Mouse (Mus musculus) intestine, postnatal 0 days (tissue): ENCODE data around the gene Mrgpre. TPM values are rescaled to one million over a fixed set of nuclear protein-coding genes. Genes with fewer than 3 reads are reported as not detected.

Experiments used
- ATAC-seq: fragments of 200-750 bp; cut with Nextera tagmentation; 2 replicates; pipeline ENCODE4 v1.8.0; 2017; ENCODE audit warnings: mild to moderate bottlenecking, moderate TSS enrichment, moderate library complexity
- H3K27ac ChIP-seq: fragments of 300-500 bp; sonication (generic); 2 replicates; pipeline ENCODE4 v1.5.1; 2014; ENCODE audit warnings: mild to moderate bottlenecking, low read depth, low read length, moderate library complexity
- H3K27me3 ChIP-seq: fragments of 300-500 bp; sonication (generic); replicated peaks from 2 replicates; pipeline ENCODE4 v1.6.1; 2014; ENCODE audit warnings: low read length, mixed read lengths; ENCODE audit not compliant: control insufficient read depth, insufficient read depth
- H3K36me3 ChIP-seq: fragments of 300-500 bp; sonication (generic); 2 replicates; pipeline ENCODE4 v1.6.1; 2014; ENCODE audit warnings: mild to moderate bottlenecking, moderate library complexity; ENCODE audit not compliant: control insufficient read depth, insufficient read depth
- H3K4me1 ChIP-seq: fragments of 300-500 bp; sonication (generic); replicated peaks from 2 replicates; pipeline ENCODE4 v1.6.1; 2014; ENCODE audit warnings: antibody characterized with exemption, low read length, mixed read lengths; ENCODE audit not compliant: control insufficient read depth, insufficient read depth
- H3K4me2 ChIP-seq: fragments of 300-500 bp; sonication (generic); replicated peaks from 2 replicates; pipeline ENCODE4 v1.6.1; 2014; ENCODE audit warnings: low read depth, mild to moderate bottlenecking, moderate library complexity
- H3K4me3 ChIP-seq: fragments of 300-500 bp; sonication (generic); 2 replicates; pipeline ENCODE4 v1.5.1; 2014; ENCODE audit warnings: low read depth, low read length
- H3K9ac ChIP-seq: fragments of 300-500 bp; sonication (generic); 2 replicates; pipeline ENCODE4 v1.6.1; 2014; ENCODE audit warnings: mild to moderate bottlenecking, low read depth, low read length
- H3K9me3 ChIP-seq: fragments of 300-500 bp; sonication (generic); 2 replicates; pipeline ENCODE4 v1.6.1; 2016; ENCODE audit warnings: mixed run types; ENCODE audit not compliant: control insufficient read depth
- CTCF ChIP-seq: sonication (generic); IDR thresholded peaks from 2 replicates; pipeline ENCODE4 v1.5.1; 2016; ENCODE audit warnings: low read depth, mild to moderate bottlenecking, control low read depth, antibody characterized with exemption, moderate library complexity
- WGBS: fragments of 180-500 bp; shearing (Covaris S2); extraction: QIAGEN DNeasy Blood & Tissue Kit; methylation state at CpG from one replicate; pipeline ENCODE4 v1.1.7; 2014; 5-methylcytosine and 5-hydroxymethylcytosine counted together
- polyA plus RNA-seq: library from polyadenylated mRNA; unstranded; fragments of >200 nt; fragmentation: Nextera tagmentation; extraction: Ambion mirVana; gene quantifications from 2 replicates; pipeline ENCODE4 v1.2.1, GENCODE M21; 2015

Gene Mrgpre
- polyA plus RNA-seq, 1 experiment from 2014 or later = 1.5 TPM

DNA sequence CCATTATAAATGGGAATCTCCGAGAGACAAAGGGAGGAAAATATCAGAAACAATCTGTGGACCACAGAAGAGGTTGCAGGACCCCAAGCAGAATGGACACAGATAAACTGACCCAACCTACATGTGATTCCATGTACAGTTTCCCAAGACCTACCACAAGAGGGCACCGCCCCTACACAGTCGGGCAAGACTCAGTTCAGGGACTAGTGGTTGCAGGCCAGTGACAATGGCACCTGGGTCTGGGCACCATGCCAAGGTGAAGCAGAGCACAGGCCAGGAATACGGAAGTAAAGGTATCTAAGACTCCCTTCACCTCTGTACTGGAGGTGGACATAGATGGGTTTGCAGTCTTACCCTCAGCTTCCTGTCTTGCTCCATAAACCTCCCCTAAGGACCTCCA, 8.8 kb upstream of the Mrgpre start:
- peak; percentile 87 for ATAC-seq
- 51% methylated on average over 4 of the region's 4 CpGs for WGBS
- no peak overlapping the region for H3K4me2 ChIP-seq
- peak; percentile 90 for TF ChIP-seq CTCF
- H3K9ac ChIP-seq = no peak overlapping the region
- H3K4me1 ChIP-seq = 0 out of 2 replicates have a peak, but pooled peaks cover 4% of the 10 kb centered on the region
- H3K36me3 ChIP-seq = peaks cover 31% of the 10 kb centered on the region
- no peak overlapping the region for H3K4me3 ChIP-seq
- no peaks in the 10 kb centered on the region for H3K27me3 ChIP-seq
- no peaks in the 10 kb centered on the region for H3K9me3 ChIP-seq
- 0 out of 2 replicates have a peak overlapping the region, but pooled peaks have one; percentile 46 for H3K27ac ChIP-seq

DNA sequence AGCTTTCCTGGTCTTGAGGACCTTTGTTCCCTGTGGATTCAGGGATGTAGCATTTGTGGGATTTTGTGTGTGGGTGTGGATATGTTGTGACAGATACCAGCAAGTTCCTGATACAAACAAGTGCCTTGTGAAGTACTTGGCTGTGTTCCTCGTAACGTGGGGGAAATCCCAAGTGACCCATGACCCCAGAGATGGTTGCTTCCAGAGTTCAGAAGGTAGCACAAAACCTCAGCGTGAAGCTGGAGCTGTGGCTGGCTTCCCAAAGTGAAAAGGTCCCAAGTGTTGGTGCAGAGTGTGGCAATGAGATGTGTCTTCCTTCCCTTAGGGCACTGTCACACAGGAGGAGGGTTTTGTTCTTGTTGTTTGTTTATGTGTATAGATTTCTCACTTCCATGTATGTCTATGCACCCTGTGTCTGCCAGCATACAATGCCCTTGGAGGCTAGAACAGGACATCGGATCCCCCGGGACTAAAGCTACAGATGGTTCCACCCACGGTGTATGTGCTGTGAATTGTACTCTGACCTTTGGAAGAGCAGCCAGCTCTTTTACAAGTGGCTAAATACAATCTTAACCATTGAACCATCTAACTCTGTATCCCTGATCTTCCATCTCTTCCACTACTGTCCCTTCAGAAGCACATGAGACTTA, 8.2 kb upstream of the Mrgpre start:
- no peak for TF ChIP-seq CTCF
- H3K36me3 ChIP-seq = peaks cover 24% of the 10 kb centered on the region
- peak overlapping the region; percentile 46; the same call in 1 of the 2 replicates for H3K27ac ChIP-seq
- 0 out of 2 replicates have a peak, but pooled peaks cover 4% of the 10 kb centered on the region for H3K4me1 ChIP-seq
- peak; percentile 39 for ATAC-seq
- H3K4me3 ChIP-seq = no peak overlapping the region
- no peak overlapping the region for H3K9ac ChIP-seq
- H3K4me2 ChIP-seq = no peak overlapping the region
- WGBS = 37% methylated on average over 6 of the region's 6 CpGs
- no peaks in the 10 kb centered on the region for H3K27me3 ChIP-seq
- no peaks in the 10 kb centered on the region for H3K9me3 ChIP-seq

DNA sequence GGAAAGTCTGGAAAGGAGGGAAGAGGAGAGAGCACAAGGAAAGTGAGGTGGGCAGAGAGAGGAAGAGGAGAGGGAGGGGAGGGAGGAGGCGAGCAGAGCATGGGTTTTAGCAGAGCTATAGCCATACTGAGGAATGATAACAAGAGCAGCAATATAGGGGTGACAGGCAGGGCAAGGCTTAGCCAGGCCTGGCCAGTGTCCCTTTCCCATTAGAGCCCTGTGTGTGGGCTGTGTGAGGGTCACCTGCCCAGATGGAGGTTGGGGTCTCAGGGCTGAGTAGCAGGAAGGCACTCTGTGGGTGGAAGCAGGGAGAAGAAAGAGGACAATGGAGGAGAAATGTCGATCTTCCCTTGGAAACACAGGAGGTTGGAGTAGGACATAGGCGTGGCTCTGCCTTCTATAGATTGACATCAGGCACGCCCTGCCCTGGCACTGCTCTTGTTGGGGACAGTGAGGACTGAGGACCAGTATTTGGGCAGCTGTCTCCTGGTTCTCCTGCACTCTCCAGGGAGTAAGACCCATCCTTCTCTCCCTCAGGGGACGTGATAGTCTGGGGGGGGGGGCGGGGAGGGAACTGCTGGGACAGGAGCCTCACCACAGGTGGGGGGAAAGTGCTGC, 813 bp downstream of the Mrgpre start:
- WGBS = 17% methylated on average over 6 of the region's 6 CpGs
- H3K9me3 ChIP-seq = no peaks in the 10 kb centered on the region
- peak overlapping the region; percentile 32 for H3K9ac ChIP-seq
- H3K27me3 ChIP-seq = no peaks in the 10 kb centered on the region
- H3K36me3 ChIP-seq = no peaks in the 10 kb centered on the region
- H3K27ac ChIP-seq = 0 out of 2 replicates have a peak overlapping the region, but pooled peaks have one; percentile 2
- H3K4me2 ChIP-seq = peak overlapping the region; percentile 70
- H3K4me1 ChIP-seq = no peaks in the 10 kb centered on the region
- H3K4me3 ChIP-seq = peak overlapping the region; percentile 35
- peak; percentile 49 for ATAC-seq
- no peak for TF ChIP-seq CTCF

DNA sequence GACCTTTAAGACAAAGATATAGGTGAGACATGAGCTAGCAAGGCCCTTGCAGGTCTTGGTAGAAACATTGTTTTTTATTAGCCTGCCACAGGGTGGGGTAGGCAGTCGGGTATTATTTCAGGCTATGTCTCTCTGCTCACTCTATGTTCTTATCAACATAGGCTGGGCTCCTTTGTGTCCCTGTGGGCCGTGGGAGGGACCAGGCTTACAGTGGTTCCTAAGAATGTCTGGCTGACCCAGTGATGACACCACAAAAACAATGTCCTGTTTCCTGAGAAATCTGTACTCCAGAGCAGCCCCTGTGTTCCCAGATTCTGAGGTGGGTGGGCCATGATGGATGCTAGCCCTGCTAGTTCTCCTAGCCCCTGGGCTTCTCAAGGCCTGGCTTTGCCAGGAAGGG, 6.9 kb downstream of the Mrgpre start:
- no peaks in the 10 kb centered on the region for H3K36me3 ChIP-seq
- H3K9me3 ChIP-seq = no peaks in the 10 kb centered on the region
- ATAC-seq = no peak
- H3K4me3 ChIP-seq = no peak overlapping the region
- no peak overlapping the region for H3K9ac ChIP-seq
- TF ChIP-seq CTCF = no peak
- no peaks in the 10 kb centered on the region for H3K27me3 ChIP-seq
- no peak overlapping the region for H3K27ac ChIP-seq
- H3K4me1 ChIP-seq = no peaks in the 10 kb centered on the region
- WGBS = 20% methylated on average over 2 of the region's 2 CpGs
- H3K4me2 ChIP-seq = no peak overlapping the region

DNA sequence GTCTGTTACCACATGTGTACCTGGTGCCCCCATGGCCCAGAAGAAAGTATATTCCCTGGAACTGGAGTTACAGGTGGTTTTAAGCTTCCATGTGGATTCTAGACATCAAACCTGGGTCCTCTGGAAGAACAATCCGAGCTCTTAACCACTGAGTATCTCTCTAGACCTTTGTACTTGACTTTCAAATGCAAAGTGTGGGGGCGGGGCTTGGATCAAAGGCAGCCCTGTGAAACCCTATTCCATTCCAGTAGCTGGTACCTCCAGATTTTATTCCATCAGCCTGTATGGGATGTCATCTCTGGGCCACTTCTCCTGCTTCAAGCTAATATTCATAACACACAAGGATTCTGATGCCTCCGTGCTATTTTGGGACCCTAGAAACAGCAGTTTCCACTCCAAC, 8.2 kb downstream of the Mrgpre start:
- H3K36me3 ChIP-seq = no peaks in the 10 kb centered on the region
- 0 out of 2 replicates have a peak, but pooled peaks have one; percentile 49 for ATAC-seq
- no peak overlapping the region for H3K27ac ChIP-seq
- H3K27me3 ChIP-seq = no peaks in the 10 kb centered on the region
- no peak overlapping the region for H3K9ac ChIP-seq
- no peak for TF ChIP-seq CTCF
- WGBS = 21% methylated on average over 3 of the region's 3 CpGs
- H3K4me1 ChIP-seq = no peaks in the 10 kb centered on the region
- H3K4me2 ChIP-seq = no peak overlapping the region
- no peak overlapping the region for H3K4me3 ChIP-seq
- H3K9me3 ChIP-seq = no peaks in the 10 kb centered on the region

DNA sequence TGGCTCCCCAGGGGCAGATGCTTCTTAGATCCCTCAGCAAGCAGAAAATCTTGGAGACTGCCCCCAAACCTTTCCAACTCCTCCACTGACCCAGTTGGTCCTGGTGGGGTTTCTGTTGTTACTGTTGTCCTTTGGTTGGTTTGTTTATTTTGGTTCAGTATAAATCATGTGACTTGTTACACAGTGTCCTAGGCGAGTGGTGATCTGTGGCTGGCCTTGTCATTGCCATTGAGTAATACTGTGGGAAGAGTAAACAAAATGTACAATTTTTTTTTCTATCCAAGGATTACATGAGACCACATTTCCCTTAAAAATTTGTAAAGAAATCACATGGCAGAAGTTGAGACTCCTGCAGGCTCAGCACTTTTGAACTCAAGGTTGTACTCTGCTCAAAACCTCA, 14.8 kb downstream of the Mrgpre start:
- Histone ChIP-seq H3K9me3 (no peaks in the 10 kb centered on the region), H3K4me1 (0 out of 2 replicates have a peak, but pooled peaks cover 3% of the 10 kb centered on the region), H3K27me3 (no peaks in the 10 kb centered on the region; the same call in 1 of the 2 replicates), H3K4me3 (no peak overlapping the region), H3K36me3 (no peaks in the 10 kb centered on the region), H3K9ac (no peak overlapping the region), H3K27ac (no peak overlapping the region), H3K4me2 (no peak overlapping the region)
- WGBS = 29% methylated on average over 1 of the region's 1 CpGs
- ATAC-seq = no peak
- TF ChIP-seq CTCF = no peak
